Mouse (Mus musculus): ENCODE results near the gene Gphn.

DNA sequence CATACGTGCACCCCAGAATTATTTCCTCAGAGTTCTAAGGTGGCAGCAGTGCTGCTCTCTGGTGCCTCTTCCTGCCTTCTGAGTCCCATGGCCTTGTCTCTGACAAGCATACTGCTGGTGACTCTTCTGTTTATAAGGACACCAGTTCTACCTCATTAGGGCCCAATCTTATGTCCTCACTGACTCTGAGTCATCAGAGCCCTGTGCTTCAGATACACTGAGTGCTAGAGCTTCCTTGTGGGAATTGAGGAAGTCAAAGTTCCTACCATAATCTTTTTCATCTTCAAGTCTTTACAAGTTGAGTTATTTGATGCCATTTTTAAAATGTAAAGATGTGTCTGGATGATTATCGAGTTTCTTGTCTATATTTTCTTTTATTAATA, 452.6 kb downstream of the Gphn start:
- no peak for TF ChIP-seq GATA1 (IDR thresholded peaks at IDR 0.05; ENCODE audit: low read length)
- no peak for TF ChIP-seq TAL1 (IDR thresholded peaks at IDR 0.05; ENCODE audit: low read length)
